16 mouse cellular contexts compared by ENCODE assay signal in genomic region chr9:46558481-46558880, GRCm38 (mm10).
"Had no signal": no experiment of that assay in that cellular context is flagged by ENCODE, and none has a peak within 500 bp of the region (broad histone marks: within the 10 kb centered on the region; RNA-seq: fewer than 3 reads in every experiment).

No protein-coding gene starts in this region.

- H3K9ac ChIP-seq: limb, embryonic 12.5 days; liver, embryonic 13.5 days; liver, postnatal 0 days; lung, embryonic 15.5 days had no signal

- H3K27ac ChIP-seq: left cerebral cortex, adult 2 months; limb, embryonic 12.5 days; liver, embryonic 13.5 days; lung, embryonic 15.5 days; macrophage had no signal

- H3K4me1 ChIP-seq: limb, embryonic 12.5 days; liver, embryonic 13.5 days; lung, embryonic 15.5 days; megakaryocyte, embryonic 14.5 days had no signal

- H3K4me3 ChIP-seq: left cerebral cortex, adult 2 months; limb, embryonic 12.5 days; liver, embryonic 13.5 days; lung, embryonic 15.5 days; megakaryocyte, embryonic 14.5 days had no signal

- DNase-seq: kidney, postnatal 10 days; kidney, postnatal 4 days; liver; liver, embryonic 13.5 days; liver, postnatal 0 days; lung, postnatal 14 days; right cerebral cortex, adult 18-20 months; right cerebral cortex, postnatal 25 days; thymus, postnatal 4 days had no signal

- H3K36me3 ChIP-seq: limb, embryonic 12.5 days; liver, embryonic 13.5 days; lung, embryonic 15.5 days had no signal

- H3K9me3 ChIP-seq: lung, embryonic 15.5 days had no signal

- H3K4me2 ChIP-seq: limb, embryonic 12.5 days; liver, embryonic 13.5 days; lung, embryonic 15.5 days; midbrain, embryonic 11.5 days had no signal

- ATAC-seq: liver, postnatal 0 days; midbrain, embryonic 16.5 days had no signal

- H3K27me3 ChIP-seq: liver, embryonic 13.5 days; lung, embryonic 15.5 days; megakaryocyte, embryonic 14.5 days had no signal
